Mouse (Mus musculus): ENCODE data around the gene Ifnar1. TPM values are rescaled to one million over a fixed set of nuclear protein-coding genes. Genes with fewer than 3 reads are reported as not detected.
"Not testable (repeated sequence)": the region's sequence is repeated elsewhere in the genome, so short reads cannot be mapped to it uniquely, and the experiment has no call there.

Gene Ifnar1
- 60.6 TPM for polyA plus RNA-seq (2021)

DNA sequence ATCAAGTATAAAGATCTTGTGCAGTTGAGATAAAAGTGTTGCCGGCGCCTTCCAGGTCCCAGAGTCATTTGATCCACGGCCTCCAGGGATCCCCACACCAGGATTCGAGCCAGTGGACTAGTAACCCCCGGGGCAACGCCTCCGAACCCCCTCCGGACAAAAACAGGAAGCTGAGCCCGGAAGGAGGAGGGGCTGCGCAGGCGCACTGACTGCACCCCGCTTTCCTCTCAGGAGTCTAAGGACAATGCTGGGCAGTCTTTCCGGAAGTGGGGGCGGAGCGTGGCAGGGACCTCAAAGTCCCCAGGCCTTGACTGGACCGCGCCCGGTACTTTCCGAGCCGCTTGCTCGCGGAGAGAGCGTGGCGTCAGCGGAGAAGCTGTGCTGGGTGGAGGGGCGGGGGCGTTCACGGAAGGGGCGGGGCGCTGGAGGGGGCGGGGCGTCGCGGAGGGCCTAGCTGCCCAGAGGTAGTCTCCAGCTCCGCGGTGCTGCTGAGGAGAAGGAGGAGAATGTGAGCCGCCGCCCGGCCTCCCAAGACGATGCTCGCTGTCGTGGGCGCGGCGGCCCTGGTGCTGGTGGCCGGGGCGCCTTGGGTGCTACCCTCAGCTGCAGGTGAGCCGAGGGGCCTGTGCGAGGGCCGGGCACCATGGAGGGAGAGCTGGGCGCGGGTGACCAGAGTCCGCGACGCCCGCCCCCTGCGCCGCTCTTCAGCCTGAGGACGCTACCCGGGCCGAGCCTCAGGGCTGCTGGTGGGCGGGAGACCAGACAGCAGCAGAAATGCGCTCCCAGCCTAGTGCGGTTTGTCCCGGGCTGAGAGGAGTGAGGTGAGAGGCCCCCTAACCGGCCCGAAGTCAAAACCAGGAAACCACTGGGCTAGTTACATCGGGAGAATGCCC is at the start of gene Ifnar1:
Gene Ifnar1 (plus strand): TSS at position 431 of the 893 bp plus-strand sequence.
- ChIA-PET POLR2A (no interaction called here), CTCF (no interaction called here)
- in situ Hi-C loops (cut with MboI; ENCODE audit: low pct_unique_long_range_greater_than_20kb) = loop anchor here (5.0 kb wide), 1 partner anchor 73 kb away; no protein-coding TSS in a partner anchor
- no peaks in the 10 kb centered on the region for H3K27me3 ChIP-seq
- peak; percentile 95 for ATAC-seq
- TF ChIP-seq CTCF (IDR thresholded peaks at IDR 0.05) = no peak
- peak; percentile 95 for DNase-seq (ENCODE audit: low read depth, low spot score)

GRCm38 (mm10) chr16:91438081-91438480 is 47.0 kb upstream of the Ifnar1 start:
- DNase-seq (ENCODE audit: low read depth, low spot score) (no peak), ATAC-seq (no peak)
- CTCF ChIA-PET = no interaction called here
- no peaks in the 10 kb centered on the region for H3K27me3 ChIP-seq
- POLR2A ChIA-PET = no interaction called here
- TF ChIP-seq CTCF (IDR thresholded peaks at IDR 0.05) = no peak
- in situ Hi-C loops (cut with MboI; ENCODE audit: low pct_unique_long_range_greater_than_20kb) = no loop called here

- in situ Hi-C loops (cut with MboI; ENCODE audit: low pct_unique_long_range_greater_than_20kb); H3K27me3 ChIP-seq; DNase-seq (ENCODE audit: low read depth, low spot score); POLR2A ChIA-PET; CTCF ChIA-PET; ATAC-seq: not testable (repeated sequence)
Measured at GRCm38 (mm10) chr16:91438599-91438998, 46.4 kb upstream of the Ifnar1 start.

GRCm38 (mm10) chr16:91441366-91441765 is 43.7 kb upstream of the Ifnar1 start:
- CTCF ChIA-PET = interaction anchor here (1.2 kb wide), 1 partner anchor 9 kb away, joined by 4 read pairs; no protein-coding TSS in a partner anchor
- TF ChIP-seq CTCF (IDR thresholded peaks at IDR 0.05) = no peak
- no peaks in the 10 kb centered on the region for H3K27me3 ChIP-seq
- ATAC-seq (no peak), DNase-seq (ENCODE audit: low read depth, low spot score) (no peak)
- in situ Hi-C loops (cut with MboI; ENCODE audit: low pct_unique_long_range_greater_than_20kb) = no loop called here
- POLR2A ChIA-PET = no interaction called here

DNA sequence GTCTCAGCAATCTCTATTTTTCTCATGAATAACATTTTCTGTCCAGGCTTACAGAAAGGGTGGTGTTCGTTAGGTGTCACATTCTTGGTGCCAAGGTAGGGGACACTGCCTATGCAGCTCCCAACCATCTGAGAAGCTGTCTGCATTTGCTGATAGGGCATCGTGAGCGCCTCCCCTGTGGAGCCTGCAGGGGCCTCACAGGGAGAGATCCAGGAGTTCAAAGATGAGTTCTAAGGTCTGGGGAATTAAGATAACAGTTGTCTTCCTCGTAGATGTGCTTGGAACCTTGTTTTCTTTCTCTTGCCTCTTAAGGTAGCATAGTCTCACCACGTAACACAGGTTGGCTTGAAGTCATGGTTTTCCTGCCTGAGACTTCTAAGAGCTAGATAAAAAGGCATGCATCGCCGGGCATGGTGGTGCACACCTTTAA is 43.2 kb upstream of the Ifnar1 start:
- ChIA-PET POLR2A (no interaction called here), CTCF (no interaction called here)
- DNase-seq (ENCODE audit: low read depth, low spot score) = no peak
- no peak for TF ChIP-seq CTCF (IDR thresholded peaks at IDR 0.05)
- no peak for ATAC-seq
- in situ Hi-C loops (cut with MboI; ENCODE audit: low pct_unique_long_range_greater_than_20kb) = no loop called here
- no peaks in the 10 kb centered on the region for H3K27me3 ChIP-seq

- no peak for TF ChIP-seq CTCF (IDR thresholded peaks at IDR 0.05)
- ChIA-PET CTCF (no interaction called here), POLR2A (no interaction called here)
- in situ Hi-C loops (cut with MboI; ENCODE audit: low pct_unique_long_range_greater_than_20kb) = no loop called here
- H3K27me3 ChIP-seq = no peaks in the 10 kb centered on the region
- ATAC-seq (no peak), DNase-seq (ENCODE audit: low read depth, low spot score) (no peak)
Measured at GRCm38 (mm10) chr16:91442446-91442845, 42.6 kb upstream of the Ifnar1 start.

DNA sequence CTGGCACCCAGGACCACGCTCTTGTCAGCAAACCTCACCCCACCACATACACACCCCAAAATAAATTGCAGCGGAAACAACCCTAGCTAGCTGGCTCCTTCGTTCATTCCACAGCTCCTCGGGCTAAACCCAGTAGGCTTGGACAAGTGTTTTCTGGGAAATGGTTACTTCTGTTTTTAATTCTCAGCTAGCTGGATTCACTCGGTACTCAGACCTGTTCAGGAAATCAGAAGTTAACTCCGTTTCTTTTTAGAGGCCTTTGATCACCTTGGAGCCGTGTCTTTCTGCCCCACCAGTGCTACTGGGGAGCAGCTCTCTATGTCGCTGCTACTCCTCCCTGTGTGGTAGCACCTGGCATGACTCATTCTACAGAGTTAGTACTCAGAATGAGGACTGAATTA is 41.8 kb upstream of the Ifnar1 start:
- no peak for ATAC-seq
- POLR2A ChIA-PET = no interaction called here
- no peak for TF ChIP-seq CTCF (IDR thresholded peaks at IDR 0.05)
- CTCF ChIA-PET = no interaction called here
- H3K27me3 ChIP-seq = no peaks in the 10 kb centered on the region
- in situ Hi-C loops (cut with MboI; ENCODE audit: low pct_unique_long_range_greater_than_20kb) = no loop called here
- DNase-seq (ENCODE audit: low read depth, low spot score) = no peak

- CTCF ChIA-PET = no interaction called here
- in situ Hi-C loops (cut with MboI; ENCODE audit: low pct_unique_long_range_greater_than_20kb) = no loop called here
- ATAC-seq (no peak), DNase-seq (ENCODE audit: low read depth, low spot score) (no peak)
- POLR2A ChIA-PET = no interaction called here
- TF ChIP-seq CTCF (IDR thresholded peaks at IDR 0.05) = no peak
- no peaks in the 10 kb centered on the region for H3K27me3 ChIP-seq
Measured at GRCm38 (mm10) chr16:91444847-91445246, 40.2 kb upstream of the Ifnar1 start.

DNA sequence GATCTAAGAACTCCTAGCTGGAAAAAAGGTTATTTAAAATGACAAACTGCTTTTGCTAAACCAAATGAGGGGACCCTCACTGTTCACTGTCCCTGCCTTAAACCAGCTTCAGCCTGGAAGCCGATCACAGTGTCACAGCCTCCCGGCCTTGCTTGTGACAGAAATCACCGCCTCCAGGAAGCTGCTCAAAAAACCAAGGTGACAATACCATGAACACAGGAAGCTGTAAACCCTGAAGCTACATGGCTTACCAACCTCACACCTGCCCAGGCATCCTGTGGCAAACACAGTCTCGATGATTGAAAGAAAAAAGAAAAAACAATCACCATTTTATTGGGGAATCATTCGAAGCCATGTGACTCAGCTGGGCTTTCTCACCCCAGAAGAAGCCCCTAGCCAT is 39.5 kb upstream of the Ifnar1 start:
- DNase-seq (ENCODE audit: low read depth, low spot score) = no peak
- in situ Hi-C loops (cut with MboI; ENCODE audit: low pct_unique_long_range_greater_than_20kb) = no loop called here
- H3K27me3 ChIP-seq = no peaks in the 10 kb centered on the region
- no peak for ATAC-seq
- TF ChIP-seq CTCF (IDR thresholded peaks at IDR 0.05) = no peak
- ChIA-PET CTCF (no interaction called here), POLR2A (no interaction called here)

- no peak for ATAC-seq
- no peaks in the 10 kb centered on the region for H3K27me3 ChIP-seq
- no peak for DNase-seq (ENCODE audit: low read depth, low spot score)
- ChIA-PET POLR2A (no interaction called here), CTCF (no interaction called here)
- in situ Hi-C loops (cut with MboI; ENCODE audit: low pct_unique_long_range_greater_than_20kb) = no loop called here
- TF ChIP-seq CTCF (IDR thresholded peaks at IDR 0.05) = no peak
Measured at GRCm38 (mm10) chr16:91446778-91447511, 38.1 kb upstream of the Ifnar1 start.

- ChIA-PET CTCF (interaction anchor here (0.8 kb wide), 1 partner anchor 37 kb away, joined by 3 read pairs; no protein-coding TSS in a partner anchor), POLR2A (no interaction called here)
- H3K27me3 ChIP-seq = no peaks in the 10 kb centered on the region
- in situ Hi-C loops (cut with MboI; ENCODE audit: low pct_unique_long_range_greater_than_20kb) = no loop called here
- no peak for DNase-seq (ENCODE audit: low read depth, low spot score)
- ATAC-seq = no peak
- no peak for TF ChIP-seq CTCF (IDR thresholded peaks at IDR 0.05)
Measured at GRCm38 (mm10) chr16:91447512-91447900, 37.5 kb upstream of the Ifnar1 start.
